10 mouse cellular contexts compared by ENCODE assay signal in the genomic region with DNA sequence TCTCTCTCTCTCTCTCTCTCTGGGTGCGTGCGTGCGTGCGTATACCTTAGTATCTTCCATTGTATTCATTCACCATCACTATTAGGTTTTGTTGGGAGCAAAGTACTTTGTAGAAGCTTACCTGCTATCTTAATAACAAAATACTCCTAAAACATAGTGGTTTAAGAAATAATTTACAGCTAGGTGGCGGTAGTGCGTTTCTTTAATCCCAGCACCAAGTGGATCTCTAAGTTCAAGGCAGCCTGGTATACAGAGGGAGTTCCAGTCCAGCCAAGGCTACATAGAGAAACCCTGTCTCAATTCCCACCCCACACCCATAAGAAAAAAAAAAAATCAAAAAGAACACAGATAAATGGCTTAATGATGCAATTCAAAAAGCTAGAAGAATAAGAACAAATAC. TPM values are rescaled to one million over a fixed set of nuclear protein-coding genes. Genes with fewer than 3 reads are reported as not detected.
A peak's percentile ranks its signal among the peaks of the same experiment; 100 is the strongest.
DNase-seq lines count a peak whose midpoint lies in the region; ATAC-seq and TF ChIP-seq lines count a peak whose summit lies in the region.
"Had no signal": no experiment of that assay in that cellular context is flagged by ENCODE, and none has a peak within 500 bp of the region (broad histone marks: within the 10 kb centered on the region; RNA-seq: fewer than 3 reads in every experiment).

No protein-coding gene starts in this region.

- peak; percentile 47 to 90 (median 48) for TF ChIP-seq CTCF in MEL (IDR thresholded peaks at IDR 0.05 in 2 of 3, conservative IDR thresholded peaks at IDR 0.05 in 1 of 3; ENCODE audit: control insufficient read depth in 1 of 3, insufficient read depth in 1 of 3, low read depth in 2 of 3, low read length in 3 of 3, poor library complexity in 1 of 3, severe bottlenecking in 1 of 3)

- no peak overlapping the region for H3K4me3 ChIP-seq in MEL (ENCODE audit: control insufficient read depth in 1 of 2, insufficient read depth in 1 of 2, low read depth in 2 of 2, low read length in 2 of 2)
- H3K4me3 ChIP-seq in hindbrain, embryonic 16.5 days (ENCODE audit: low read length) = no peak overlapping the region
- H3K4me3 ChIP-seq: liver, embryonic 15.5 days; stomach, embryonic 15.5 days had no signal

- no peak for TF ChIP-seq EP300 in MEL (IDR thresholded peaks at IDR 0.05; ENCODE audit: low read depth in 1 of 2, low read length in 2 of 2)

- no peaks in the 10 kb centered on the region for H3K9me3 ChIP-seq in MEL (replicated peaks; ENCODE audit: insufficient read depth, low read length)
- H3K9me3 ChIP-seq in hindbrain, embryonic 16.5 days (ENCODE audit: control insufficient read depth, low read length) = no peaks in the 10 kb centered on the region
- H3K9me3 ChIP-seq: liver, embryonic 15.5 days; stomach, embryonic 15.5 days had no signal

- peaks cover 2 to 22% of the 10 kb centered on the region in 2 experiments; a peak in 2 of 4 replicates for H3K36me3 ChIP-seq in MEL (ENCODE audit: control insufficient read depth in 1 of 2, insufficient read depth in 2 of 2, low read length in 2 of 2)
- H3K36me3 ChIP-seq in hindbrain, embryonic 16.5 days (ENCODE audit: control insufficient read depth, insufficient read depth, low read length) = no peaks in the 10 kb centered on the region
- H3K36me3 ChIP-seq: liver, embryonic 15.5 days had no signal

- no peak overlapping the region for H3K4me2 ChIP-seq in hindbrain, embryonic 16.5 days (ENCODE audit: low read length)
- H3K4me2 ChIP-seq: liver, embryonic 15.5 days; stomach, embryonic 15.5 days had no signal

- peak; percentile 90 for TF ChIP-seq RAD21 in MEL (IDR thresholded peaks at IDR 0.05; ENCODE audit: low read depth, low read length)

- ATAC-seq in hindbrain, embryonic 16.5 days = no peak

- TF ChIP-seq POLR2A in MEL (IDR thresholded peaks at IDR 0.05; ENCODE audit: control insufficient read depth in 1 of 2, insufficient read depth in 1 of 2, low read depth in 1 of 2, low read length in 2 of 2, poor library complexity in 1 of 2) = no peak

- H3K4me1 ChIP-seq in MEL (ENCODE audit: control insufficient read depth in 1 of 2, insufficient read depth in 2 of 2, low read length in 2 of 2) = peaks cover 16 to 25% of the 10 kb centered on the region in 2 experiments
- H3K4me1 ChIP-seq in hindbrain, embryonic 16.5 days (ENCODE audit: control insufficient read depth, insufficient read depth, low read depth, low read length) = no peaks in the 10 kb centered on the region
- H3K4me1 ChIP-seq: liver, embryonic 15.5 days; stomach, embryonic 15.5 days had no signal

- peak; percentile 21 to 42 for DNase-seq in kidney, adult 8-10 months
- DNase-seq in kidney, adult 18-20 months = no peak
- DNase-seq in CD4-positive helper T cell, adult 2 months (ENCODE audit: low read depth, low spot score) = peak; percentile 79
- DNase-seq in MEL (ENCODE audit: low read depth, low spot score) = peak; percentile 85
- peak; percentile 21 for DNase-seq in forelimb bud, embryonic 11.5 days (ENCODE audit: low read depth, low spot score)
- peak; percentile 34 for DNase-seq in skeletal muscle tissue, adult 2 months (ENCODE audit: low read depth, low spot score)
- DNase-seq in frontal cortex, postnatal 14 days (ENCODE audit: low spot score in 2 of 2) = no peak

- H3K27ac ChIP-seq in MEL (ENCODE audit: control insufficient read depth, low read depth, low read length) = no peak overlapping the region
- no peak overlapping the region for H3K27ac ChIP-seq in hindbrain, embryonic 16.5 days (ENCODE audit: low read depth, low read length)
- H3K27ac ChIP-seq: liver, embryonic 15.5 days; stomach, embryonic 15.5 days had no signal

- no peaks in the 10 kb centered on the region for H3K27me3 ChIP-seq in MEL (ENCODE audit: control insufficient read depth in 1 of 2, insufficient read depth in 2 of 2, low read length in 2 of 2)
- H3K27me3 ChIP-seq in hindbrain, embryonic 16.5 days (replicated peaks; ENCODE audit: control insufficient read depth, insufficient read depth, low read length) = no peaks in the 10 kb centered on the region
- H3K27me3 ChIP-seq: liver, embryonic 15.5 days; stomach, embryonic 15.5 days had no signal

- 88% methylated on average over 6 of the region's 6 CpGs for WGBS in hindbrain, embryonic 16.5 days

- H3K79me2 ChIP-seq in MEL (ENCODE audit: control insufficient read depth, insufficient read depth, low read length, poor library complexity) = peaks cover 7% of the 10 kb centered on the region; the same call in 1 of the 2 replicates

- H3K9ac ChIP-seq in MEL (ENCODE audit: control insufficient read depth, low read depth, low read length, poor library complexity, severe bottlenecking) = no peak overlapping the region
- no peak overlapping the region for H3K9ac ChIP-seq in hindbrain, embryonic 16.5 days (ENCODE audit: low read depth, low read length)
- H3K9ac ChIP-seq: liver, embryonic 15.5 days; stomach, embryonic 15.5 days had no signal

TF ChIP-seq in MEL, 35 proteins besides CTCF, POLR2A, EP300 and RAD21:
- TF ChIP-seq SMC3 (IDR thresholded peaks at IDR 0.05; ENCODE audit: low read depth, low read length) = peak; percentile 86
- TF ChIP-seq ZC3H11A (IDR thresholded peaks at IDR 0.05; ENCODE audit: low read depth, low read length) = peak; percentile 86
- 0 out of 2 replicates have a peak, but pooled peaks have one; percentile 6 for TF ChIP-seq ZNF384 (IDR thresholded peaks at IDR 0.05; ENCODE audit: low read depth, low read length)
- 0 out of 2 replicates have a peak, but pooled peaks have one; percentile 33 for TF ChIP-seq SIN3A (IDR thresholded peaks at IDR 0.05; ENCODE audit: low read length)
- TF ChIP-seq MAFK (IDR thresholded peaks at IDR 0.05; ENCODE audit: borderline replicate concordance, low read depth, low read length) = no peak
- 0 out of 2 replicates have a peak, but pooled peaks have one; percentile 30 for TF ChIP-seq MYC (IDR thresholded peaks at IDR 0.05; ENCODE audit: low read depth, low read length)
- no peak for TF ChIP-seq USF1 (IDR thresholded peaks at IDR 0.05; ENCODE audit: low read depth, low read length)
TF ChIP-seq in MEL: peak in this region for 5.

RNA-seq across cellular contexts. Expression of a gene that starts 13.9 kb away (rescaled TPM):
- 15.4 and 21.5 TPM in 2 replicates for total RNA-seq in MEL (2012; rRNA removed)
- 10 to 100 TPM in 1 of 2 experiments, not detected in 1; 20.4 TPM for polyA plus RNA-seq in MEL (2012; ENCODE audit: insufficient read depth in 1 of 2, insufficient read length in 2 of 2, low read depth in 1 of 2, low replicate concordance in 2 of 2, missing spikeins in 1 of 2)
- polyA plus RNA-seq in hindbrain, embryonic 16.5 days (2015; fragmentation: Nextera tagmentation; extraction: Ambion mirVana) = 32.4 and 37.4 TPM in 2 replicates

RNA-seq across cellular contexts. Expression of a gene that starts 42.6 kb away (rescaled TPM):
- 5.3 and 5.8 TPM in 2 replicates for total RNA-seq in MEL (2012; rRNA removed)
- 1 to 10 TPM in 1 of 2 experiments, not detected in 1; 4.2 TPM for polyA plus RNA-seq in MEL (2012; ENCODE audit: insufficient read depth in 1 of 2, insufficient read length in 2 of 2, low read depth in 1 of 2, low replicate concordance in 2 of 2, missing spikeins in 1 of 2)
- 36.3 and 43.4 TPM in 2 replicates for polyA plus RNA-seq in hindbrain, embryonic 16.5 days (2015; fragmentation: Nextera tagmentation; extraction: Ambion mirVana)

Comparison
In these comparisons a context has a peak if more than half of its experiments do, and no peak if none do; other contexts are left out.
1. DNase-seq: peak in kidney, adult 8-10 months (2 of 2), CD4-positive helper T cell, adult 2 months (single experiment), MEL (single experiment), forelimb bud, embryonic 11.5 days (single experiment) and skeletal muscle tissue, adult 2 months (single experiment); none in kidney, adult 18-20 months (single experiment) and frontal cortex, postnatal 14 days (0 of 2).